Mouse (Mus musculus): ENCODE results near the gene Spsb2. TPM values are rescaled to one million over a fixed set of nuclear protein-coding genes. Genes with fewer than 3 reads are reported as not detected.

Spsb2 gene
- polyA plus RNA-seq, 1 experiment: 33.7 TPM

DNA sequence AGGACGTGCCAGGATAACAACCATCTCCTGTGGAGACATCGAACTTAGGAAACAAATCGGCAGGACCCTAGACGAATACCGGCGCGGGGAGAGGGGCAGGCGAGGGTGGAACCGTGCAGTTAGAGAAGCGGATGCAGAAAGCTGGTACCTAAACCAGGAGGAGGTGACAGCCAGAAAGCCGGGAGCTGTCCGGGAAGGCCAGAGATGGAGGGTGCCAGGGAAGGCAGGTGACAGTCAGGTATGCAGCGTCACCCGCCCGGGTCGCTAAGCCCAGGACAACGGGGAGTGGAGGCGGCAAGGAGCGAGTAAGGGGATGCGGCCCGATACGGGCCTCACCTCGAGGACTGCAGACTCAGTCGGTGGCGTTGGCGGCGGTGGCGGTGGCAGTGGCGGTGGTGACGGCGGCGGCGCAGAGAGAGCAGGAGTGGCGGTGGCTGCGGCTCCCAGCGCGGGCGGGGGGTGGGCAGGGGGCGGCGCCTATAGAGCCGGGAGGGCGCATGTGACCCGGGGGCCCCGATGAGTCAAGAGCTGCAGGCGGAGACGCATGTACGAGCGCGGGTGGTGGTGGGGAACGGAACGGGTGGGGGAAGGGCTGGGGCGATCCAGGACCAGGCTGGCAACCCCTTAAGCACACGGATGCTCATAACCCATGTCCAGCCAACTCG, 39.2 kb upstream of the Spsb2 start, which contains the start of gene Eno2:
Gene Eno2, minus strand, starts transcription at position 573 of the 665 bp plus-strand sequence.
- Histone ChIP-seq H3K27ac (ENCODE audit: insufficient read depth, low read depth, low read length) (no peak within 1 kb of the TSS), H3K36me3 (ENCODE audit: control insufficient read depth, insufficient read depth, low read length) (no peaks in the 10 kb centered on the region), H3K4me3 (ENCODE audit: insufficient read depth, low read depth, low read length) (peak within 1 kb of the TSS; percentile 49), H3K4me1 (ENCODE audit: control insufficient read depth, insufficient read depth, low read length) (0 out of 2 replicates have a peak, but pooled peaks cover 3% of the 10 kb centered on the region), H3K27me3 (replicated peaks; ENCODE audit: control insufficient read depth, insufficient read depth, low read length) (no peaks in the 10 kb centered on the region)
- TF ChIP-seq CTCF (conservative IDR thresholded peaks at IDR 0.05; ENCODE audit: insufficient read depth, insufficient read length, low read depth, low read length) (no peak), POLR2A (IDR thresholded peaks at IDR 0.05; ENCODE audit: low read depth, low read length) (no peak)
- no peak for DNase-seq
- 3% methylated on average over 54 of the region's 54 CpGs for WGBS

DNA sequence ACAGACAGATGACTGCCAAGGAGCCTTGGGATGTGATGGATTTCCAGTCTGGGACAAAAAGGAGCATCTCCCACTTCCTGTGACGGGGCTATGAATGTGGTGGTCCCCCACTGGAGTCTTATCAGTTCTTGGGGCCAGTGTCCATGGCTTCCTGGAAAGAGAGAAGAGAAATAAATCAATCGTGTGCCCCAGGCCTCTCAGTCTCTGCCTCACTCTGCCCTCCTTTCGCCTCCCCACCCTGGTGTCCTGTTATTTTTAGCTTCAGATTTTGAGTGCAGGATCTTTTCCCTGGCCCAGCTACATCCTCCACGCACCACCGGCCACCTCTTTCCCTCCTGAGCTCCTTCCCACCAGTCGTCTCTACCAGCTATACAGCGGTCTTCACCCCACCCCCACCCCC, 38.4 kb upstream of the Spsb2 start:
- Histone ChIP-seq H3K27ac (ENCODE audit: insufficient read depth, low read depth, low read length) (no peak overlapping the region), H3K27me3 (replicated peaks; ENCODE audit: control insufficient read depth, insufficient read depth, low read length) (no peaks in the 10 kb centered on the region), H3K4me1 (ENCODE audit: control insufficient read depth, insufficient read depth, low read length) (0 out of 2 replicates have a peak, but pooled peaks cover 3% of the 10 kb centered on the region), H3K4me3 (ENCODE audit: insufficient read depth, low read depth, low read length) (no peak overlapping the region), H3K36me3 (ENCODE audit: control insufficient read depth, insufficient read depth, low read length) (no peaks in the 10 kb centered on the region)
- no peak for DNase-seq
- TF ChIP-seq CTCF (conservative IDR thresholded peaks at IDR 0.05; ENCODE audit: insufficient read depth, insufficient read length, low read depth, low read length): no peak
- TF ChIP-seq POLR2A (IDR thresholded peaks at IDR 0.05; ENCODE audit: low read depth, low read length): no peak
- 69% methylated on average over 7 of the region's 7 CpGs for WGBS

DNA sequence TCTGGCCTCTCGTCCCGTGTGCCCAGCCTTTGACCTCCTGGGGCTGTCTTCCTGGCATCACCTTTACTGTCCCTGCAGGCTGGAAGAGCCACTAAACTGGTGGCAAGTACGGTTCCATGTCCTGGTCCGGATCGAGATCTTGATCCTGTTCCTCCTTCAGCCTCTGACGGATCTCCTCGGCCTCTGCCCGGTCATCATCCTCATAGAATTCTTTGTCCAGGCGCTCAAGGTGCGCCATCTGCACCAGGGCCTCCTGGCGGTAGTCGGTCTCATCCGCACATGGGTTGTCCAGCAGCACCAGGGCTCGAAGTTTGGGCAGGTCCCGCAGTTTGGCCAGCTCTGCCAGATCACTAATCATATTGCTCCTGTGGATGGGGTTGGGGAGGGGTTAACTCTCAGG, 38.0 kb upstream of the Spsb2 start:
- WGBS: 93% methylated on average over 15 of the region's 15 CpGs
- Histone ChIP-seq H3K4me1 (ENCODE audit: control insufficient read depth, insufficient read depth, low read length) (0 out of 2 replicates have a peak, but pooled peaks cover 3% of the 10 kb centered on the region), H3K27me3 (replicated peaks; ENCODE audit: control insufficient read depth, insufficient read depth, low read length) (no peaks in the 10 kb centered on the region), H3K27ac (ENCODE audit: insufficient read depth, low read depth, low read length) (no peak overlapping the region), H3K4me3 (ENCODE audit: insufficient read depth, low read depth, low read length) (no peak overlapping the region), H3K36me3 (ENCODE audit: control insufficient read depth, insufficient read depth, low read length) (no peaks in the 10 kb centered on the region)
- TF ChIP-seq CTCF (conservative IDR thresholded peaks at IDR 0.05; ENCODE audit: insufficient read depth, insufficient read length, low read depth, low read length): no peak
- no peak for TF ChIP-seq POLR2A (IDR thresholded peaks at IDR 0.05; ENCODE audit: low read depth, low read length)
- DNase-seq: no peak

DNA sequence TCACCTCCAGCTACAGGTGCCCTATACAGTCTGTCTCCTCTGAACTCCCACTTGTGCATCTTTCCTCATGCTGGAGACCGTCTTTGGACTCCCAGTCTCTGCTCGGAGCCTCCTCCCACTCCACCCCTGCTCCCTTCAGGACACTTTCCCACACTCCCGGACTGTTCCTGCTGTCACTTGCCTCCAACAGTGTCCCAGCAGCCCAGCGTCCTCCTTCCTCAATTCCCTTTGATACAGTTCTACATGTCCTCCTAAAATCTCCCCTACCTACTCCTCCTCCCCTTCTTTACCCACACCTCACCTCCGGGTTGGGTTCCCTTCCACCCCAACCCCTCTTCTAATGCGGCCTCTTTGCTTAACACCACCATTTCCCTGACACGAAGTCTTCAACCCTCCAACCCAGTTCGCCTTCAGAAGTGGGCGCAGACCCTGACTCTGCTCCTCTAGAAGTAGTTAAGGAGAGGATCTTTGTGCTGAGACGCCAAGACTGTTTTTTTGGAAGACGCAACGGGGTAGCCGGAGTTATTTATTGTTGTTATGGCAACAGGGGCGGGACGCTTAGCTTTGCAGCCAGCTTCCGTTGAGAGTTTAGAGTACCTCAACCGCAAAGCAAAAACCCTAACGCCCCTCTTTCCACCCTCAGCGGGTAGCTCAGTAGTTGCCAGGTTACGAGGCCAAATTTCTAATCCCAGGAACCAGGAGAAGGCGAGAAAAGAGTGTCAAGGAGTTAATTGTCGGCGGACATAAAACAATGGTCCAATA, 29.1 kb upstream of the Spsb2 start, which contains the start of gene Lrrc23:
Gene Lrrc23, minus strand, starts transcription at position 506 of the 762 bp plus-strand sequence.
- Histone ChIP-seq H3K36me3 (ENCODE audit: control insufficient read depth, insufficient read depth, low read length) (no peaks in the 10 kb centered on the region), H3K4me1 (ENCODE audit: control insufficient read depth, insufficient read depth, low read length) (no peaks in the 10 kb centered on the region; the same call in 1 of the 2 replicates), H3K27me3 (replicated peaks; ENCODE audit: control insufficient read depth, insufficient read depth, low read length) (no peaks in the 10 kb centered on the region), H3K4me3 (ENCODE audit: insufficient read depth, low read depth, low read length) (peak within 1 kb of the TSS; percentile 54), H3K27ac (ENCODE audit: insufficient read depth, low read depth, low read length) (no peak within 1 kb of the TSS)
- peak; percentile 68 for DNase-seq
- TF ChIP-seq POLR2A (IDR thresholded peaks at IDR 0.05; ENCODE audit: low read depth, low read length) (no peak), CTCF (conservative IDR thresholded peaks at IDR 0.05; ENCODE audit: insufficient read depth, insufficient read length, low read depth, low read length) (no peak)
- 3% methylated on average over 23 of the region's 23 CpGs for WGBS

DNA sequence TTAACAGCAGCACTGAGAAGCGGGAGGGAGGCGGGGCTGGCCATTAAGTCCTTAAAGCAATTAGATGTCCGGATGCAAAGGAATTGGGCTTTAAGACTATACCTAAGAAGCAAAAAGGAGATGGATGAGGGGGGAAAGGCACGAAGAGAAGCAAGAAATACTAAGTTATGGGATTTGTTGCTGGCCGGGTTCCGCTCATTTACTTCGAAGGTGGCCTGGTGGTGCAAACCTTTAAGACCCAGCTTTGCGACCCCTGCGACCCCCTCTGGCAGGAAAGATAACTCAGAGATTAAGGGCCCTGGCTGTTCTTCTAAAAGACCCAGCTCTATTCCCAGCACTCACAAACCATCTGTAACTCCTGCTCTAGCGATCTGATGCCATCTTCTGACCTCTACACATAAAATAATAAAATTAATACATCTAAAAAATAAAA, 28.5 kb upstream of the Spsb2 start:
- no peak for DNase-seq
- TF ChIP-seq CTCF (conservative IDR thresholded peaks at IDR 0.05; ENCODE audit: insufficient read depth, insufficient read length, low read depth, low read length) (no peak), POLR2A (IDR thresholded peaks at IDR 0.05; ENCODE audit: low read depth, low read length) (no peak)
- Histone ChIP-seq H3K27ac (ENCODE audit: insufficient read depth, low read depth, low read length) (no peak overlapping the region), H3K36me3 (ENCODE audit: control insufficient read depth, insufficient read depth, low read length) (no peaks in the 10 kb centered on the region), H3K4me1 (ENCODE audit: control insufficient read depth, insufficient read depth, low read length) (no peaks in the 10 kb centered on the region; the same call in 1 of the 2 replicates), H3K4me3 (ENCODE audit: insufficient read depth, low read depth, low read length) (peak overlapping the region; percentile 54), H3K27me3 (replicated peaks; ENCODE audit: control insufficient read depth, insufficient read depth, low read length) (no peaks in the 10 kb centered on the region)
- 11% methylated on average over 10 of the region's 10 CpGs for WGBS

DNA sequence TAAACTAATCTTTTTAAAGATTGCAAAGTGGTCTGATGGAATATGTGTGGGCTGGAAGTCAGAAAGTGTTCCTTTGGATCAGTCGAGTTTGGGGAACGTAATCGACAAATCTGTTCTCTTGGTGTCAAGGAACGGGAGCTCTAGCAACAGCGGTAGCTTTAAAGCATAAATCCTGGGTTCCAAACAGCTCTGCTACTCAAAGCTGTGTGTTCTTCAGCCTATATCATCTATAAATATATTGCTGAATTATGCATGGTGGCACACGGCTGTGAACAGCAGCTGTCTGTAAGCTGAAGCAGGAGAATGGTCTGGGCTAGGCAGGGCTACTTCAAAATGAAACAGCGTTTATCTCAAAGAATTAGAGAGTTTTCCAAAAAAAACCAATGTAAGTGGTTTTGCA, 27.5 kb upstream of the Spsb2 start:
- Histone ChIP-seq H3K27ac (ENCODE audit: insufficient read depth, low read depth, low read length) (no peak overlapping the region), H3K27me3 (replicated peaks; ENCODE audit: control insufficient read depth, insufficient read depth, low read length) (no peaks in the 10 kb centered on the region), H3K4me1 (ENCODE audit: control insufficient read depth, insufficient read depth, low read length) (no peaks in the 10 kb centered on the region; the same call in 1 of the 2 replicates), H3K36me3 (ENCODE audit: control insufficient read depth, insufficient read depth, low read length) (no peaks in the 10 kb centered on the region), H3K4me3 (ENCODE audit: insufficient read depth, low read depth, low read length) (no peak overlapping the region)
- 88% methylated on average over 7 of the region's 7 CpGs for WGBS
- DNase-seq: no peak
- TF ChIP-seq CTCF (conservative IDR thresholded peaks at IDR 0.05; ENCODE audit: insufficient read depth, insufficient read length, low read depth, low read length) (no peak), POLR2A (IDR thresholded peaks at IDR 0.05; ENCODE audit: low read depth, low read length) (no peak)

DNA sequence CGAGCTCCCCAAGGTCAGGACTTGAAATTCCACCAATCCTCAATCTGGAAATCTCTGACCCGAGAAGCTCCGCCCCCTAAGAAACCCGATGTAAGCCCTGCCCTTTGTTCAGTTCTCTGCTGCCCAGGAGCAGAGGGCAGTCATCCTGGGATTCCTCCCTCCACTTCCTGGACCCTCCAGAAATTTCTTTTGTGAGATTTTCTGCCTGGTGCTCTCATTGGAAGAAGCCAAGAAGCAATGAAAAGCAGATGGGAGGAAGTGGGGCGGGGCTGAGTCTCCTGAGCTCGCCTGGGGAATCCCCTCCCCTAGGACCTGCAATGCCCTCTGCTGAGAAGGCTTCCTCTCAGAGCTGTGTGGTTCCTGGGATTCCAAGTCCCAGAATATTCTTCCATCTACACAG, 26.0 kb upstream of the Spsb2 start:
- Histone ChIP-seq H3K4me3 (ENCODE audit: insufficient read depth, low read depth, low read length) (no peak overlapping the region), H3K4me1 (ENCODE audit: control insufficient read depth, insufficient read depth, low read length) (peaks cover 2% of the 10 kb centered on the region; the same call in 1 of the 2 replicates), H3K27ac (ENCODE audit: insufficient read depth, low read depth, low read length) (no peak overlapping the region), H3K27me3 (replicated peaks; ENCODE audit: control insufficient read depth, insufficient read depth, low read length) (no peaks in the 10 kb centered on the region), H3K36me3 (ENCODE audit: control insufficient read depth, insufficient read depth, low read length) (no peaks in the 10 kb centered on the region)
- 25% methylated on average over 6 of the region's 6 CpGs for WGBS
- TF ChIP-seq POLR2A (IDR thresholded peaks at IDR 0.05; ENCODE audit: low read depth, low read length): no peak
- no peak for TF ChIP-seq CTCF (conservative IDR thresholded peaks at IDR 0.05; ENCODE audit: insufficient read depth, insufficient read length, low read depth, low read length)
- DNase-seq: peak; percentile 64

All from kidney, adult 2 months (tissue).